Mouse (Mus musculus): Measurements from ENCODE around the gene Gm9913.

DNA sequence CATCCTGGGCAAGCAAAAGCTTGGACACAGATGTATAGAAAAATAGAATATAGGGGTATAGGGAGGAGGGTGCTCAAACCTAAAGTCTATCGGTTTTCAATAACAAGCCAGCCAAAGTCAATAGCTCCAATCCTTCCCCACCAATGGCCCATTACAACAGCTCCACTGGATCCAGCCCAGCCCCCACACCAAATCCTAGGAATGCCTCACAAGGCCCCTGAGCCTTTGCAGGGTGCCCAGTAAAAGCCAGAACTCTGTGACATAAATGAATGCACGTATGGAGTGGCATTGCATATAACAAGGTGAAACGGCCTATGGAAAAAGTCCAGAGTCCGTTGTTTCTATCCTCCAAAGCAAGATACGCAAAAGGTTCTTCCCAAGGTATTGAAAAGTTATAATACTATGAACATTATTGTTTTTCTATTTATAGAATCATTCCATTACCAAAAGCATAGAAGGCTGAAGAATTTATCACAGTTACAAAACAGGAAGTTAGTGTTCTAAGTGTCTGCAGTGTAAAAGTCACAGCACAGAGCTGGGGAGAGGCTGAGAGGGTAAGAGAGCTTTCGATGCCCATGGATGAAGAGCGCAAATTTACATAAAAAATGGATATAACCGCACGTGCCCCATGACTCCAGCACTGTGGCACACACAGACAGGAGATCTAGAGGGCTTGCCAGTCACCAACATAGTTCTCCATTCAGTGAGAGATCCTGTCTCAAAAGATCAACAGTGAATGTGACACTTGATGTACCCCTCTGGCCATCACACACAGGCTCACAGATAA, 23.2 kb upstream of the Gm9913 start:
- TF ChIP-seq TAL1 (IDR thresholded peaks at IDR 0.05; ENCODE audit: low read length) (no peak), GATA1 (IDR thresholded peaks at IDR 0.05; ENCODE audit: low read length) (no peak)
